Mouse (Mus musculus) cerebellum, adult 2 months (tissue): ENCODE measurements around the gene Tcf19. TPM values are rescaled to one million over a fixed set of nuclear protein-coding genes. Genes with fewer than 3 reads are reported as not detected.
"Not testable (repeated sequence)": the region's sequence is repeated elsewhere in the genome, so short reads cannot be mapped to it uniquely, and the experiment has no call there.

Experiments
- DNase-seq, 2 experiments: peaks; one replicate each; pipeline ENCODE4 v3.0.0; 2021
- H3K27ac ChIP-seq: fragments of 200-500 bp; 2 replicates; pipeline ENCODE4 v1.5.1; 2012; ENCODE audit warnings: low read length, control low read depth, inconsistent platforms; ENCODE audit not compliant: insufficient read depth
- H3K27me3 ChIP-seq: fragments of 200-500 bp; 2 replicates; pipeline ENCODE4 v1.6.1; 2012; ENCODE audit warnings: inconsistent platforms, mild to moderate bottlenecking, low read length, moderate library complexity; ENCODE audit not compliant: control insufficient read depth, insufficient read depth
- H3K4me1 ChIP-seq: fragments of 200-500 bp; 2 replicates; pipeline ENCODE4 v1.6.1; 2011; ENCODE audit warnings: low read length; ENCODE audit not compliant: control insufficient read depth, insufficient read depth
- H3K4me3 ChIP-seq: fragments of 200-500 bp; replicated peaks from 2 replicates; pipeline ENCODE3; 2011; ENCODE audit warnings: mild to moderate bottlenecking, low read depth, low read length, control low read depth; ENCODE audit not compliant: insufficient read depth
- CTCF ChIP-seq: fragments of 200-500 bp; IDR thresholded peaks from 2 replicates; pipeline ENCODE4 v1.5.1; 2011; ENCODE audit warnings: low read depth, mild to moderate bottlenecking, control low read depth, low read length, moderate library complexity, borderline replicate concordance; ENCODE audit not compliant: insufficient read depth
- POLR2A ChIP-seq: fragments of 200-500 bp; IDR thresholded peaks from 2 replicates; pipeline ENCODE4 v1.6.1; 2011; ENCODE audit warnings: low read length, control low read depth, borderline replicate concordance; ENCODE audit not compliant: insufficient read depth
- WGBS: fragments of 180-500 bp; shearing (Covaris S2); methylation state at CpG from one replicate; pipeline ENCODE4 v1.1.7; 2018; 5-methylcytosine and 5-hydroxymethylcytosine counted together
- polyA plus RNA-seq: library from polyadenylated mRNA; depleted of rRNA; stranded (reverse); fragments of >200 nt; gene quantifications from 2 replicates; pipeline ENCODE4 v1.2.3, GENCODE M21; 2012

Tcf19 gene
- polyA plus RNA-seq, 1 experiment, result 6.7 TPM

- Histone ChIP-seq H3K27me3 (no peaks in the 10 kb centered on the region), H3K27ac (no peak overlapping the region), H3K4me3 (no peak overlapping the region), H3K4me1 (no peaks in the 10 kb centered on the region)
- TF ChIP-seq POLR2A (no peak), CTCF (no peak)
- WGBS, result 22% methylated on average over 9 of the region's 9 CpGs
- no peak for DNase-seq
Observed at GRCm38 (mm10) chr17:35524354-35524753, 7.7 kb upstream of the Tcf19 start.

GRCm38 (mm10) chr17:35517526-35517925, 902 bp upstream of the Tcf19 start:
- Histone ChIP-seq H3K4me1 (no peaks in the 10 kb centered on the region), H3K27me3 (no peaks in the 10 kb centered on the region), H3K4me3 (no peak overlapping the region), H3K27ac (no peak overlapping the region)
- 3% methylated on average over 12 of the region's 12 CpGs for WGBS
- peak in 1 of 2 experiments; percentile 21 for DNase-seq
- no peak for TF ChIP-seq POLR2A
- no peak for TF ChIP-seq CTCF

GRCm38 (mm10) chr17:35515911-35516640, 548 bp downstream of the Tcf19 start:
- TF ChIP-seq POLR2A (no peak), CTCF (no peak)
- peak; percentile 17 to 22 for DNase-seq
- no peak overlapping the region for H3K27ac ChIP-seq
- no peaks in the 10 kb centered on the region for H3K4me1 ChIP-seq
- H3K4me3 ChIP-seq, result peak overlapping the region; percentile 73
- H3K27me3 ChIP-seq, result no peaks in the 10 kb centered on the region
- WGBS, result 4% methylated on average over 25 of the region's 25 CpGs

GRCm38 (mm10) chr17:35514756-35515155, 1.9 kb downstream of the Tcf19 start:
- Histone ChIP-seq H3K4me1 (no peaks in the 10 kb centered on the region), H3K27me3 (no peaks in the 10 kb centered on the region), H3K27ac (no peak overlapping the region), H3K4me3 (no peak overlapping the region)
- TF ChIP-seq POLR2A (no peak), CTCF (no peak)
- DNase-seq, result no peak
- 67% methylated on average over 6 of the region's 6 CpGs for WGBS

- no peak overlapping the region for H3K27ac ChIP-seq
- no peaks in the 10 kb centered on the region for H3K4me1 ChIP-seq
- WGBS, result 8% methylated on average over 2 of the region's 2 CpGs
- TF ChIP-seq POLR2A (no peak), CTCF (peak; percentile 54)
- H3K27me3 ChIP-seq, result no peaks in the 10 kb centered on the region
- H3K4me3 ChIP-seq, result no peak overlapping the region
- DNase-seq, result peak; percentile 40 to 62
Observed at GRCm38 (mm10) chr17:35513886-35514285, 2.7 kb downstream of the Tcf19 start.

GRCm38 (mm10) chr17:35512916-35513626, 3.6 kb downstream of the Tcf19 start:
- Histone ChIP-seq H3K4me1 (no peaks in the 10 kb centered on the region), H3K27ac (no peak overlapping the region), H3K4me3 (no peak overlapping the region), H3K27me3 (no peaks in the 10 kb centered on the region)
- 89% methylated on average over 7 of the region's 7 CpGs for WGBS
- TF ChIP-seq POLR2A, result no peak
- TF ChIP-seq CTCF, result peak; percentile 47; the same call in 1 of the 2 replicates
- no peak for DNase-seq

- TF ChIP-seq CTCF, result 0 out of 2 replicates have a peak, but pooled peaks have one; percentile 4
- no peak for TF ChIP-seq POLR2A
- H3K27ac ChIP-seq, result no peak overlapping the region
- no peak overlapping the region for H3K4me3 ChIP-seq
- no peaks in the 10 kb centered on the region for H3K27me3 ChIP-seq
- DNase-seq, result no peak
- 18% methylated on average over 8 of the region's 8 CpGs for WGBS
- H3K4me1 ChIP-seq, result no peaks in the 10 kb centered on the region
Observed at GRCm38 (mm10) chr17:35509284-35509683, 7.3 kb downstream of the Tcf19 start.

- not testable (repeated sequence) for H3K27me3 ChIP-seq, H3K4me1 ChIP-seq, H3K4me3 ChIP-seq, DNase-seq, H3K27ac ChIP-seq
- 76% methylated on average over 5 of the region's 5 CpGs for WGBS
Observed at GRCm38 (mm10) chr17:35508279-35508678, 8.3 kb downstream of the Tcf19 start.
